Mouse (Mus musculus) induced T-regulatory cell, adult 2 months (primary cell): ENCODE measurements around the gene Eef1e1.
"Not testable (repeated sequence)": the region's sequence is repeated elsewhere in the genome, so short reads cannot be mapped to it uniquely, and the experiment has no call there.

ENCODE experiments used
- DNase-seq: peaks from one replicate; pipeline ENCODE4 v3.0.0-alpha.2; 2012; ENCODE audit warnings: low read depth

Gene Eef1e1

DNA sequence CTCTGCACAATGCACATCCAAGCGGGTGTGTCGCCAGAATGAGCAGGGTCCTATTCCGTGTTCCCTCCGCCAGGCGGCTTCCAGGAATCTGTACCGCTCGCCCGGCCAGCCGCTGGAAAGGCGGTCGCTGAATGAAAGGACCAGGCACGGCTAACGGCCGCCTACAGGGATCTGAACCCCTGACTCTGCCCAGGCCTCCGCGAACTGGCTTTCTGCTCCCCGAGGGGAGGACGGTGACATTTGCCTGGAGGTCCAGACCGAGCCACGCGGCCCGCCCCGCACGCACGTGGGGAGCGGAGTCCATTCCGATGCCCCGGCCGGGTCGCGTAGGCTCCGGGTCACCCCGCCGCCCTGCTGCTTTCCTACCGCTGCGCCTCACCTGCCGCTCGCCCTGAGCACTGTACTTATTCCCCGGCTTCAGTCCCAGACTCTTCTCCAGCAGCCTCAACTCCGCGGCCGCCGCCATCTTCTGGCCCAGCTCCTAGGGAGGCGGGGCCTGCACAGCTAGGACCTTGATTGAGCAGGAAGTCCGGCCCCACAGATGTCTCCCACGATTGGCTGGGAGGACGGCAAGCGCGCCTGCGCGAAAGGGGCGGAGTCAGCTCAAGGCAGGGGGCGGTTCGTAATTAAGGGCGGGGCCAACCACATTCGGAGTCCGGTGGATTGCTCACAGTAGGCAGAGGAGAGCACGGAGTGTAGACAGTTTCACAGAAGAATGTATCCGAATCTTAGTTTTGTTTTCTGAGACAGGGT is at the start of gene Eef1e1:
Gene Eef1e1, minus strand, starts transcription at position 531 of the 753 bp plus-strand sequence.
- DNase-seq, result peak; percentile 97

DNA sequence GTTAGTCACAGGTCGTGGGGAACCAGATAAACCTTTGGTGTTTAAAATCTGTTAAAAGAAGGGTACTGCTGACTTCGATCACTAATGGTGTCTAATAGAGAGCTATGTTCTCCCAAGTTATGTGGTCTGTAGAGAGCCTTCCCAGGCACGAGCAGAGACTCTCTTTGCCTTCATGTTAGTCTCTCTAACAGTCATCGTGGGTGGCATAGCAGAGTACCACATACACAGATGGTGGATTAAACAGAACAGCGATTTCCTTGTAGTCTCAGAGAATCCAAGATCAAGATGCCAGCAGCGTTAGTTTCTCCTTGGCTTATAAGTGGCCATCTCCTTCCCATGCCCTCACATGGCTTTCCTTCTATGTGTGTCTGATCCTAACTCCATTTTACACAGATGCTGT is 32.0 kb upstream of the Eef1e1 start:
- DNase-seq, result no peak

DNA sequence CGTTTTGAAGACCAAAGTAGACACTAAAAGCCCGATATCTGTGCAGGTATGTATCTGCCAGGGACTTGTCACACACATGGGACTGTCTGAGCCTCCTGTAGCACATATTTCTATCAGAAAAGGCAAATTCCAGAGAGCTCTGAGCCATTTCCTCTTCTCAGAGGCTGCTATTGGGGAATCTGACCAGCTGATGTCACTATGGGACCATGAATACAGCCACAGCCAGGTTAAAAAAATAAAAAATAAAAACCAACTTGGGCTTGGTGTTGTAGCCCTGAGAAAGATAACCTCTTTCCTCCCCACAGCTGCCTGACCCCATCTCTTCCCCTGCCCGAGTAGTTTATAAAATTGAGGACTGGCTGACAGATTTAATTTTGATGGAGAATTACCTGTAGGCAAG is 31.2 kb upstream of the Eef1e1 start:
- peak; percentile 2 for DNase-seq

DNA sequence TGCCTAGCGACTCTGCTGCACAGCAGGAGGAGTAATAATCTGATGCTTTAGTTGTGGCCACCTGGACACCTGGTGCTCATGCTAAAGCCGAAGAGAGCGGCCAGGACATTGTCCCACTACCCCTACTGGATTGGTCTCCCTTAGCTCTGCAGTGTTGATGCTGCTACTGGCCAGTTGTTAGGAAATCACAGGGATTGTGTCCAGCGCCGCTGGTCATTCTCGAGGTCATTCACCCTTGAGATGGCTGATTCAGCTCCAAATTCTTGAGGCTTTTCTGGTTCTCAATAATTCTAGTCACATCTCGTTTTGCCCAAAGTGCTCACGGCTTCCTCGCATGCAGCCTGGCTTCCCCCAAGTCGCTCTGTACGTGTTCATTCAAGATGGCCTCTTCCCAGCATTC is 29.9 kb upstream of the Eef1e1 start:
- no peak for DNase-seq

DNA sequence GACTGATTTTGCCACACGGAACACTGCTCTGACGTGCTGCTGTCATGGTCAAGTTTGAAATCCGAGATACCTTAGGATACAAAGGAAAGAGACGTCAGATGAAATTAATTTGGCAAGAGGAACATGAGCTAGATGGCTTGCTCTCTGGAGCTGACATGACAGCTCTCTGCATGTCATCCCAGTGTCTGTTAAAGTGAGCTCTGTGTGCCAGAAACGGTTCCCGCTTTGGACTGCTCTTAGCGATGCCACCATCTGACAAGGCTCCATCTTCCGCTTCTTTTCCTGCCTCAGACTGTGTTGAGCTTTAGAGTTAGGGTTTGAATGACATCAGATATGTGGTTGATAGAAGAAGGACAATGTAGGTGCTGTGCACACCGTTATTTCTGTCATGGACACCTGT is 13.5 kb upstream of the Eef1e1 start:
- no peak for DNase-seq

DNA sequence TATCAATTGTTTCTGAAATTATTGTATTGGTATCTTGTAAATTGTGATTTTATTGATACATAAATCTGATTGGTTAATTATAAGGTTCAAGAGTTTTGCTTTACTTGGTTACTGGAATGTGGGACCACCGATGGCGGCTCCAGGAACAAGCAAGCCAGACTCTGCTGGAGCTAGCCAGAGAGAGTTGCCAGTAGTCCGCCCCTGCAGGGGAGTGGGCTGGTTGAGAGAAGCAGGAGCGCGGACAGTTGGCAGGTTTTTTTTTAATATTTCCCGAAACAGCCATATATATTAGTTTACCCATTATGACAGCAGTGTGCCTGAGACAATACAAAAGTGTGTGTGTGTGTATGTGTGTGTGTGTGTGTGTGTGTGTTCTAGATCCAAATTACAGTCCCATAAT is 12.6 kb upstream of the Eef1e1 start:
- not testable (repeated sequence) for DNase-seq

DNA sequence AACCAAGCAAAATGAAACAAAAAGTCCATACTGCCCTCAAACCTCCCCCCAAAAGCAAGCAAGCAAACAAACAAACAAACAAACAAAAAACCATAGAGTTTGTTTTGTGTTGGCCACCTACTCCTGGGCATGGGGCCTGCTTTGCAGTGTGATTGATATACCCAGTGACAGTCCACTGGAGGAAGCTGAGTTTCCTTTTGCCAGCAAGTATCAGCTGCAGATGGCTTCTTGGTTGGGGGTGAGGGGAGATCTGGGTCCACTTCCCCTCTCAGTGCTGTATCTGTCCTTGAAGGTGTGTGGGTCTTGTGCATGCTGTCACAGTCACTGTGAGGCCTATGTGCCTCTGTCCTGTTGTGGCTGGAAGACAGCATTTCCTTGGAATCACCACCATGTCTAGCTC is 11.2 kb upstream of the Eef1e1 start:
- no peak for DNase-seq

DNA sequence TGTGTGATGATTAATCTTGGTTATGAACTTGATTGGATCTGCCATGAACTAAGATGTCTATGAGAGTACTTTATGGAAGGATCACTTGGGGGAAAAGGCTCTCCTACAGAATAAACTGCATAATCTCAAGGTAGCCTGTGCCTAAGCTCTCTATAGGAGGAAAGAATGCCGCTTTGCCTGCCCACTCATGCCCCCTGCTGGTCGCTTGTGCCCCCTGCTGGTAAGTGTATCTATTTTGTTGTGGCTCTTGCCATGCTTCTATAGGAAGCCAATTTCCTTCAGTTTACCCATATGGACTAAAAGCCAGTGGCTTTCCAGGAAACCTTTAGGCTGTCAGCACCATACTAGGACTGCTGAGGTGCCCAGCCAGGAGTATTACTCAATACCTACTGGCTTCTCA is 9.7 kb upstream of the Eef1e1 start:
- DNase-seq, result peak; percentile 69

DNA sequence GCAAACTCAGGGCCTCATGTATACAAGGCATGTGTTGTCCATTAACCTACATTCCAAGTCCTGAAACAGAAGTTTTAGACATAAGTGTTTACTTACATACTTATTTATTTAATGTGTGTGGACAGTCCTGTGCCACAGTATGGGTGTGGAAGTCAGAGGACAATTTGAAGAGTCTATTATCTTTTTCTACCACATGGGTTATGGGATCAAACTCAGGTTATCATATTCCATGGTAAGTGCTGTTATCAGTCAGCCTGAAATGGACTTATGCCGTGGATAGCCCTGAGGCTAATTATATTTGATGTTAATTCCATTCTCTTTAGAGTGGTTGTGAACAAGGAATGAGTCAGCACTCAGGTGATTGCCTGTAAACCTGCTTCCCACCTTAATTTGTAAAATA is 5.9 kb upstream of the Eef1e1 start:
- DNase-seq, result no peak

DNA sequence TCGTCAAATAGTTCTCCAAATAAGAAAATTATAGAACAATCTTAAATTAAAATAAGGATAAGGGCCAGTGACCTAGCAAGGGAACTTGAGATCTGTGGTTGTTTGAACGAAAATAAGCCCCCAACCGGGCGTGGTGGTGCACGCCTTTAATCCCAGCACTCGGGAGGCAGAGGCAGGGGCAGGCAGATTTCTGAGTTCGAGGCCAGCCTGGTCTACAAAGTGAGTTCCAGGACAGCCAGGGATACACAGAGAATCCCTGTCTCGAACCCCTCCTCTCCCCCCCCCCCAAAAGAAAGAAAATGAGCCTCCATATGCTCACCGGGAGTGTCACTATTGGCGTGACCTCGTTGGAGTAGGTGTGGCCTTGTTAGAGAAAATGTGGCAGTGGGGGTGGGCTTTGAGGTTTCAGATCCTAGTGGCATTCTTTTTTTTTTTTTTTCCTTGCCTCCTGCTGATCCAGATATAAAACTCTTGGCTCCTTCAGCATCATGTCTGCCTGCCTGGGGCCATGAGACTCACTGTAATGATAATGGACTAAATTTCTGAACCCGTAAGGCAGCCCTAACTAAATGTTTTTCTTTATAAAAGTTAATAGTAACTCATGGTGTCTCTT is 772 bp upstream of the Eef1e1 start:
- no peak for DNase-seq

DNA sequence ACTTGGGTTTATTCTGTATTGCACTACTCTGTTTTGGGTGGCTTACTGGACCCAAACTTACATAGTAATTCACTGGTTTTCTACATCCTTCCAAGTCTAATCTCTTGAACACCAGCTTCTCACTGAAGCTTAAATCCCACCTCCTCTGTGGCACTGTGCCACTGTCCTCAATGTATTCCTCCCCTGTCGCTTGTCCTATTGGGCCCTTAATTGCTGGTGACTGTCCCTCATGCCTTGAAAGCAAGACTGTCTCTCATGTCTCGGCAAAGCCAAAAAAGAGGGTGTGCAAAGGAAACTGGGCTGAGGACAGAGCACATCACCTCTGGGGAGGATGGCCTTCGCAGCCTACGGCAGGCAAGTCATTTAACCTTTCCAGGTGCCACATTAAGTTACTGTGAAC is 993 bp downstream of the Eef1e1 start:
- DNase-seq, result no peak

DNA sequence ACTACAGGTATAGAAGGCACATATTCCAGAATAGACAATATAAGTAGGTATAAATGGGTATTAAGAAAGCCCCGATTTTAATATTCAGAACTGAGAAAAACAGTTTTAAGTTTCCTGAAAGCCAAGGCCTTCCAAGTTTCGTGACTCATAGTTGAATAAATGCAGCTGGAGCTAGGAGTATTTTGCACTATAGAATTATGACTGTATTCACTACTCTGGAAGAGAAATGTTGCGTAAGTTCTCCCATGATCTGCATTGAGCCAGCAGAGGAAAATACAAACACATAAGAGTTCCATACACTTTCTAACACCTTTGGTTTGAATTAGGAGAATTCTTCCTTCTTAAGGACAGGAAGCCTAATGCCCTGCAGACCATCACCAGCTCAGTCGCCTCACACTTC is 8.6 kb downstream of the Eef1e1 start:
- DNase-seq, result no peak

DNA sequence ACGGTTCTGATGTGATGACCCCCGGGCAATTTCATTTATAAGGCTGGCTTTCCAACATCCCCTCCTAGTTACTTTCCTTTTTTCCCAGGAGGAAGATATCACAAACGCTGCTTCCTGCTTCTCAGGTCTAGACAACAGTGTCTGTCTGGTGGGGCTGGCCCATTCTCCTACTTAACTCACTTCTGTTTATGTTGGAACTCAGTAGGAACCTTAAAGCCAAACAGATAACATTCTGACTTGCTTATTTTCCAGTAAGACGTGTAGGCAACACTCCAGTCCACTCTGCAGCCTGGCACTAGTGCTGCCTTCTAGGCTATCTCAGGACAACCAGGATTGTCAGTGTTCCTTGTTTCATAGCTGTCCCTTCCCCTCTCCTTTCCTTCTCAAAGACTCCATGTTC is 9.8 kb downstream of the Eef1e1 start:
- no peak for DNase-seq

DNA sequence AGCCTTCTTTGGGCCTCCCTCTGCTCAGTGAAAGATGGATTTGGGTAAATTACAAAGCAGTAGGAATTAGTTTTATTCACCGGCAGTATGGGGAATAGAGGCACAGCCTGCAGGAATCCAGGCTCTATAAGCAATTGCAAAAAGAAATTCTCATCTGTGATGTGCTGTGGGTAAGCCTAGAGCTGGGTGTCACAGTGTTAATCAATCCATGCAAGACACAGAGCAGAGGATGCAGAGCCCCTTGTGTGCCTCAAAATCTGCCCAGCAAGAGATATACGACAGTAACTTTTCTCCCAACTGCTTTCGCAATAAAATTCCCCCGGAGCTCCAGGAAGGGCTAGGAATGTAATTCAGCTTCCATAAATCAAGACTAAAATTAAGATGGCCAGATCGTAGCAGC is 17.4 kb downstream of the Eef1e1 start:
- no peak for DNase-seq

DNA sequence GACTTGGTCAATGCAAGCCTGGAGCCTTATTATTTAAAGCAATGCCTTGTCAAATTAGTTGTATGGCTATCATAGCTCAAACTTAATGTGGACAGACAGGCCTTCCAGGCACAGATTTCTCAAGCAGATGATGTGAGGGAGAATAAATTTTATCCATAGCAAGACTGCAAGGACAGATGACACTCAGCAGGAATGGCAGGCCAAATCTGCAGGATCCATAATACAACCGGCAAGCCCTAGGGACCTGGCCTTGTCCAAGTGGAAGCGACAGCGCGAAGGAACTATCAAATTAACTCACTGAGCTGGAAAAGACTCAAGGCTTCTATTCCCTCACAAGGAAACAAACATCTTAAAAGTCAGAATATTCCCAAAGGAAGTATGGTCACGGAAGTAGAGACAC is 17.9 kb downstream of the Eef1e1 start:
- DNase-seq, result no peak

DNA sequence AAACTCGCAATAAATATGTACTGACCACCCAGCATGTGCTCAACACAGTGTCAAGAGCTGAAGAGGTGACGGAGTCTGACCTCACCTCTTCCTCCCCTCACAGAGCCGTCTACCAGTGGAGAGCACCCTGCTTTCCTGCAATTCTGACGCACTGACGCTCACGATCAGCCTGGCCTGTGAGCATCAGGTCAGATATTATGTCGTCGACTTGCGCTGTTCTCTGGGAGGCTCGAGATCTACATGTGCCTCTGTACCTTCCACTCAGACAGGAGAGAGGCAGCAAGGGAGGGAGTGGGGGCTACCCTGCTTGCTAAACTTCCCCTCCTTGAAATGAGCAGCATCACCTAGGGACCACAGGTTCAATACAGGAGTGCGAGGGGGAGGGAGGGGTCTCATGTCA is 20.2 kb downstream of the Eef1e1 start:
- DNase-seq, result no peak

DNA sequence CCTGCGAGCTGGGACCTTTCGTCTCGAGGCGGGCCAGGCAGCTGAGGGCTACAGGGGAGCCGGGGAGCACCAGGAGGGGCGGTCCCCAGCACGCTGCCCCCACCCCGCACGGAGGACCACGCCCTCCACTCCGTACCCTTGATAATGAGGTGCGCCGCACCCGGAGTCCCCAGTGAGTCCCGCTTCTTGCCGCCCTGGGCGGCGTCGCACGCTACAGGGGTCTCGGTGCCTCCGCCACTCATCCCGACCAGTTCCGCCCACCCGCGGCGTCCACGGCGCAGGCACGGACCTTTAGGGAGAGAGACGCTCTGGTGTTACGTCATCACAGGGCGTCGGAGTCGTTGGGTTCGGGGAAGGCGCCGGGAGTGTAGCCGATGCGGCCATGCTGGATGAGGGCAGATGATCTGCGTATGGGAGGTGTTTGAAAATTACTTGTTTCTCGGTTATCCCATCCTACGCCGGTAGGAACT is 24.0 kb downstream of the Eef1e1 start, which contains the start of gene Bloc1s5:
Gene Bloc1s5, minus strand, starts transcription at position 310 of the 470 bp plus-strand sequence.
- DNase-seq, result peak; percentile 96

DNA sequence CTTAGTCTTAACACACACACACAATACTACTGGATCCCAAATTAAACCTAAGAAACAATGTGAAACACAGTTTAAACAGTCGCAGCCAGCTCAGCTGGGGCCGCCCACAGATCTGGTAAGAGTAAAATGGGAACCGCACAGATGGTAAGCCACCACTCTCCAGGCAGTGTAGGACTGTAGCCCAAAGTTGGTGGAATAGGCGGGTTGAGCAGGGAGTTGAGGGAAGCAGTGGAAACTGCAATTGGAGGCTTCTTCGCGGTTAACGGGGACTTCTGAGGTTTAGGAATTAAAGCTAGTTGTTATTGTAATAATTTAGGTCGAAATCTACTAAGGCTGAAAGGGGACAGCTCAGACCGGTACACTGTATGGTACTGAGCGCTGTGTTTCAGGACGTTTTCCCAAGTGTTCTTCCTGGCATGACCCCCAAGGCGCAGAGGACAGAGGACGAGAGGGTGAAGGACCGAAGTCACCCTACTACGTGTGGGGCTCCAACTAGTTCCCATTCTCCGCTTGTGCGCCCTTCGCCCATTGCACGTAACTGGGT is 24.5 kb downstream of the Eef1e1 start:
- DNase-seq, result no peak

DNA sequence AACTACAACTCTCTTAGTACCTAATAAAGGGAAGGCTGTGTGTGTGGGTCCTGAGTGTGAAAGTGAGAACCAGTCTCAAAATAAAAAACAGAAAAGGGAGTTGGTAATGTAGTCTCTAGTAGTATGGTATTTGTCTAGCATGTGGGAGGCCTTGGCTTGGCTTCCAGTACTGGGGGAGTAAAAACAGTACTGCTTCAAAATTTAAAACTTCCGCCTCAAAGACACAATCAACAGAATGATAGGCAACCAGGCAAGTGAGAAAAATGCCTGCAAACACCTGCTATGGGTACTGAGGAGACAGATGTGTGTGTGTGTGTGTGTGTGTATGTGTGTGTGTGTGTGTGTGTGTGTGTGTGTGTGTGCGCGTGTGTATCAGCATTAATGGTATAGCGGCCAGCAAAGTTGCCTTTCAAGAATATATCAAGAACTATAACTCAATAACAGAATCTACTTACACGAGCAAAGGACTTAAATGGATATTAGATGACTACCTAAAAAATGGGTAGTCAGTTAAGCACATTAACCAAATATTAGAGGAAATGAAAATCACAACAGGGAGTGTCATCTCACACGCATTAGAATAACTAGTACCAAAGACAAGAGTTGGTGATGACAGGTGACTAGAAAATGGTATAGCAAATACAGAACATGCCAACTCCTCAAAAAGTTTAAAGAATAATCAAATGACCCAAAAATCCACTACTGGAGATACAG is 25.4 kb downstream of the Eef1e1 start:
- peak; percentile 28 for DNase-seq

DNA sequence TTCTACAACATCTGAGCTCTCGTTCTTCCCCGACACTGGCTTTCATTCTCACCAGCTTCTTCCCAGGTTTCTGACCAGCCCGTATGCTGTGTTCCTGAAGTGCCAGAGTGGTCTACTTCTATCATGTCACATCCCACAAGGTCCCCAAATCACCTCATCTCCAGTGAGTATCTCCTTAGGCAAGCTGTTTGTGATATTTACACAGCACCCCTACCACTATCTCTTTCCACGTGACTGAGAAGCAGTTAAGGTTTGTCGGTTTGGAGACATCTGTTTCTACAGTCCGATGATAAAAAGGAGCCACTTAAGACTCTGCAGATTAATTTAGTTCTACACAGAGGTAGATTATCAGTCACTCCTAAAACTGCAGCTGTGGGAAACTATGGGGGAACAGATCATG is 26.3 kb downstream of the Eef1e1 start:
- DNase-seq, result no peak

DNA sequence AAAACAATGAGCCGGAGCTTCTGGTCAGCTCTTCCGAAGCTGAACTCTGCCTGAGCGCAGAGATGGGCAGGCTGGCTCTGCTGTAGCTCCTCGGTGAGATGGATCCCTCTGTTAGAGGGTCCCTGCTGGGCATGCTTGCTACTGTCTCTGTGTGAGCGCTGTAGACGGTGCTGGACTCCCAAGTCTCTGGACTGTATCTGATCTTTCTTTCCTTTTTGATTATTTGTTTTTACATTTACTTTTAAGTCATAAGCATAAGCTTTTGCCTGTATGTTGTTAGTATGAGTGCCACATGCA is 32.7 kb downstream of the Eef1e1 start:
- no peak for DNase-seq

DNA sequence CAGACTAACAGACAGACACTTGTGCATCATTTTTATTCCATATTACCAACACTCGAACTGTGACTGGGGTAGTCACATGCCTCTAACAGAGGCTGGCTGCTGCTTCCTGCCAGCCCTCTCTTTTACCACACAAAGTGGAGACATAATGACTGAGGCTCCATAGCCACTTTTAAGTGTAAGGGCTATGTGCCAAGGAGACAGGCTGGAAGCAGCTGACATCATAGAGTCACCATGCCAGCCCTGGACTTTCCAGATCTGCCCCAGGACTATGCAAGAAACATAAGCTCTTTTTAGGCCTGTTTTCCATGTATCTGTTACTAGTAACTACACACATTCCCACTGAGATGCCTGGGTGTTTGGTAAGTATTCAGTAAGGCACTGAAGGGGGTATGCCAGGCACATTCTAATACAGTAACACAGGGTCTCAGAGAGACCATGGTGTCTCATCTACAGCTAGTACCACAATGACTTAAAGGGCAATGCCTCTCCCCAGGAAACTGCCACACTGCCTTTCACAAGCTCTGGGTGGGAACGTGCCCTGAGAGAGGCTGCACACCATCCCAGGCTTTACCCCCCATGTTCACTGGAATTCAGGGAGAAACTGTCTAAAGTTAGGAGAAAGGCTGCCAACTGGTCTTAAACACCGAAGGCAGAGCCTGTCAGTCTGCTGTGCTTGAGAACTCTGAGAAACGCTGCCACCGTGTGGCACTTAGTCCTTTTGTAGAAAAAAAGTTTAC is 33.2 kb downstream of the Eef1e1 start:
- peak; percentile 23 for DNase-seq
